19 mouse cellular contexts compared by ENCODE assay signal in genomic region chr11:76210228-76210985, GRCm38 (mm10). TPM values are rescaled to one million over a fixed set of nuclear protein-coding genes. Genes with fewer than 3 reads are reported as not detected.
DNase-seq lines count a peak whose midpoint lies in the region; ATAC-seq lines count a peak whose summit lies in the region.
"Had no signal": no experiment of that assay in that cellular context is flagged by ENCODE, and none has a peak within 500 bp of the region (broad histone marks: within the 10 kb centered on the region; RNA-seq: fewer than 3 reads in every experiment).

No protein-coding gene starts in this region.

- 74% methylated on average over 13 of the region's 13 CpGs for WGBS in limb, embryonic 15.5 days
- WGBS in limb, embryonic 10.5 days: 94% methylated on average over 13 of the region's 13 CpGs

- no peak overlapping the region for H3K4me2 ChIP-seq in limb, embryonic 15.5 days
- H3K4me2 ChIP-seq: forebrain, embryonic 12.5 days; heart, embryonic 11.5 days; hindbrain, embryonic 14.5 days had no signal

- H3K36me3 ChIP-seq in limb, embryonic 15.5 days: peaks cover 74% of the 10 kb centered on the region
- H3K36me3 ChIP-seq in limb, embryonic 10.5 days: peaks cover 96% of the 10 kb centered on the region

- H3K27me3 ChIP-seq in limb, embryonic 15.5 days: no peaks in the 10 kb centered on the region
- H3K27me3 ChIP-seq in limb, embryonic 10.5 days (ENCODE audit: low read depth, poor library complexity, severe bottlenecking): no peaks in the 10 kb centered on the region
- H3K27me3 ChIP-seq: CH12.LX; forebrain, embryonic 12.5 days had no signal

- peak overlapping the region; percentile 22; the same call in 1 of the 2 replicates for H3K27ac ChIP-seq in limb, embryonic 15.5 days
- H3K27ac ChIP-seq in limb, embryonic 10.5 days: no peak overlapping the region
- H3K27ac ChIP-seq: forebrain, embryonic 12.5 days; hindbrain, embryonic 10.5 days; hindbrain, embryonic 14.5 days had no signal

- H3K4me1 ChIP-seq in limb, embryonic 15.5 days: peaks cover 4% of the 10 kb centered on the region; the same call in 1 of the 2 replicates
- H3K4me1 ChIP-seq in limb, embryonic 10.5 days: no peaks in the 10 kb centered on the region
- H3K4me1 ChIP-seq: forebrain, embryonic 12.5 days had no signal

- H3K9me3 ChIP-seq in limb, embryonic 15.5 days: no peaks in the 10 kb centered on the region
- H3K9me3 ChIP-seq in limb, embryonic 10.5 days (replicated peaks): no peaks in the 10 kb centered on the region
- H3K9me3 ChIP-seq: forebrain, embryonic 12.5 days; hindbrain, embryonic 10.5 days had no signal

- H3K9ac ChIP-seq in limb, embryonic 15.5 days: no peak overlapping the region
- H3K9ac ChIP-seq: forebrain, embryonic 12.5 days; hindbrain, embryonic 14.5 days had no signal

- no peak overlapping the region for H3K4me3 ChIP-seq in limb, embryonic 15.5 days
- no peak overlapping the region for H3K4me3 ChIP-seq in limb, embryonic 10.5 days
- H3K4me3 ChIP-seq: forebrain, embryonic 12.5 days; hindbrain, embryonic 10.5 days had no signal

- ATAC-seq in limb, embryonic 15.5 days (ENCODE audit: insufficient number of reproducible peaks, low FRiP score, low TSS enrichment, low read depth): no peak
- no peak for ATAC-seq in megakaryocyte-erythroid progenitor cell, adult 5-6 weeks (replicated peaks; ENCODE audit: low FRiP score, low TSS enrichment, poor library complexity, severe bottlenecking)
- ATAC-seq: forebrain, embryonic 16.5 days had no signal

- DNase-seq in limb, embryonic 10.5 days (ENCODE audit: low spot score): no peak
- peak; percentile 41 for DNase-seq in brain, adult 2 months (ENCODE audit: low read depth, low spot score)
- peak; percentile 38 for DNase-seq in lung, postnatal 25 days (ENCODE audit: low spot score)
- no peak for DNase-seq in adrenal gland, adult (ENCODE audit: inconsistent age in 2 of 2, low spot score in 1 of 2)
- DNase-seq: adrenal gland, postnatal 14 days; cerebellum, adult 18-20 months; cerebellum, adult 9-11 months; gastrocnemius, postnatal 10 days; heart, adult 18-20 months had no signal

RNA-seq across cellular contexts. Expression of gene Dbil5, which starts 7.0 kb away (rescaled TPM):
- polyA plus RNA-seq in limb, embryonic 15.5 days (2015; fragmentation: Nextera tagmentation; extraction: Ambion mirVana): 0.88 and 1.5 TPM in 2 replicates
- 0.26 and 0.38 TPM in 2 replicates for polyA plus RNA-seq in limb, embryonic 10.5 days (2016; fragmentation: Nextera tagmentation; extraction: Ambion mirVana)
- not detected in 2 replicates for total RNA-seq in megakaryocyte-erythroid progenitor cell, adult 5-6 weeks (2014; fragmentation: Nextera tagmentation)
- total RNA-seq in megakaryocyte-erythroid progenitor cell, adult 5-6 weeks (2017): not detected in 2 replicates
- total RNA-seq: gastrocnemius, postnatal 10 days; gastrocnemius, postnatal 4 days; heart, postnatal 25 days had no signal
- polyA plus RNA-seq: forebrain, embryonic 16.5 days had no signal

RNA-seq across cellular contexts. Expression of gene Gemin4, which starts 7.1 kb away (rescaled TPM):
- 24.0 and 26.6 TPM in 2 replicates for polyA plus RNA-seq in limb, embryonic 15.5 days (2015; fragmentation: Nextera tagmentation; extraction: Ambion mirVana)
- polyA plus RNA-seq in limb, embryonic 10.5 days (2016; fragmentation: Nextera tagmentation; extraction: Ambion mirVana): 59.4 and 60.3 TPM in 2 replicates
- 22.8 and 24.4 TPM in 2 replicates for total RNA-seq in megakaryocyte-erythroid progenitor cell, adult 5-6 weeks (2014; fragmentation: Nextera tagmentation)
- 22.4 and 26.6 TPM in 2 replicates for total RNA-seq in megakaryocyte-erythroid progenitor cell, adult 5-6 weeks (2017)

RNA-seq across cellular contexts. Expression of gene Fam57a, which starts 30.9 kb away (rescaled TPM):
- 98.1 and 106 TPM in 2 replicates for polyA plus RNA-seq in limb, embryonic 15.5 days (2015; fragmentation: Nextera tagmentation; extraction: Ambion mirVana)
- 34.9 and 36.4 TPM in 2 replicates for polyA plus RNA-seq in limb, embryonic 10.5 days (2016; fragmentation: Nextera tagmentation; extraction: Ambion mirVana)
- 3.0 and 4.5 TPM in 2 replicates for total RNA-seq in megakaryocyte-erythroid progenitor cell, adult 5-6 weeks (2014; fragmentation: Nextera tagmentation)
- 0.19 and 2.1 TPM in 2 replicates for total RNA-seq in megakaryocyte-erythroid progenitor cell, adult 5-6 weeks (2017)

RNA-seq across cellular contexts. Expression of gene Vps53, which starts 31.0 kb away (rescaled TPM):
- 43.5 and 44.3 TPM in 2 replicates for polyA plus RNA-seq in limb, embryonic 15.5 days (2015; fragmentation: Nextera tagmentation; extraction: Ambion mirVana)
- polyA plus RNA-seq in limb, embryonic 10.5 days (2016; fragmentation: Nextera tagmentation; extraction: Ambion mirVana): 36.0 and 36.2 TPM in 2 replicates
- 44.1 and 46.5 TPM in 2 replicates for total RNA-seq in megakaryocyte-erythroid progenitor cell, adult 5-6 weeks (2014; fragmentation: Nextera tagmentation)
- total RNA-seq in megakaryocyte-erythroid progenitor cell, adult 5-6 weeks (2017): 33.6 and 38.7 TPM in 2 replicates

RNA-seq across cellular contexts. Expression of gene Mrm3, which starts 33.1 kb away (rescaled TPM):
- 22.8 and 27.2 TPM in 2 replicates for polyA plus RNA-seq in limb, embryonic 15.5 days (2015; fragmentation: Nextera tagmentation; extraction: Ambion mirVana)
- 29.5 and 33.0 TPM in 2 replicates for polyA plus RNA-seq in limb, embryonic 10.5 days (2016; fragmentation: Nextera tagmentation; extraction: Ambion mirVana)
- 24.0 and 31.8 TPM in 2 replicates for total RNA-seq in megakaryocyte-erythroid progenitor cell, adult 5-6 weeks (2014; fragmentation: Nextera tagmentation)
- 58.5 and 63.2 TPM in 2 replicates for total RNA-seq in megakaryocyte-erythroid progenitor cell, adult 5-6 weeks (2017)

Comparison
In these comparisons a context has a peak if more than half of its experiments do, and no peak if none do; other contexts are left out.
1. DNase-seq: peak in brain, adult 2 months (single experiment) and lung, postnatal 25 days (single experiment); none in limb, embryonic 10.5 days (single experiment) and adrenal gland, adult (0 of 2).